Mouse (Mus musculus) embryo, embryonic 10 days (tissue): Measurements from ENCODE around the gene Bcl9.

Experiments
- DNase-seq: peaks from one replicate; pipeline ENCODE4 v3.0.0-alpha.2; 2015; ENCODE audit warnings: low spot score

The Bcl9 gene

GRCm38 (mm10) chr3:97231857-97232256 is 65.9 kb downstream of the Bcl9 start:
- DNase-seq, result no peak

- DNase-seq, result no peak
These were observed 66.9 kb downstream of the Bcl9 start for GRCm38 (mm10) chr3:97230631-97231404.

GRCm38 (mm10) chr3:97228457-97228856 is 69.3 kb downstream of the Bcl9 start:
- DNase-seq, result no peak

DNA sequence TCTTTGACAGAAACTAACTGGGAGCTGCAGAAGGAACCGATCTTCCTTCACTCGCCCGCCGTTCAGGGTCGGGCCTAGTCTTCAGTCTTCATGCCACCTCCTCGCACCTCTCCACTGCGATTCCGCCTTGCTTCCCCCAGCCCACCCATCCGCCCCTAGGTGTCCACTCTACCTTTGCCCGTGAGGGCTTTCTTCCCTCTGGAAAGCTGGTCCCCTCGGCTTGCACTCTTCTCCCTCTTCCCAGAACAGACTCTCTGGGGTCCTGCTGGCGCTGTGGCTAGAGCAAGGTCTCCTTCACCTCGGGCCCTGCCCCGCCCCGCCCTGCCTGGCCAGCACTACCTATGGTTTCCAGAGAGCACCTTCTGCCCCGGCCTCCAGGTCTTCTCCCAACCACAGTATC is 69.7 kb downstream of the Bcl9 start:
- DNase-seq, result no peak

DNA sequence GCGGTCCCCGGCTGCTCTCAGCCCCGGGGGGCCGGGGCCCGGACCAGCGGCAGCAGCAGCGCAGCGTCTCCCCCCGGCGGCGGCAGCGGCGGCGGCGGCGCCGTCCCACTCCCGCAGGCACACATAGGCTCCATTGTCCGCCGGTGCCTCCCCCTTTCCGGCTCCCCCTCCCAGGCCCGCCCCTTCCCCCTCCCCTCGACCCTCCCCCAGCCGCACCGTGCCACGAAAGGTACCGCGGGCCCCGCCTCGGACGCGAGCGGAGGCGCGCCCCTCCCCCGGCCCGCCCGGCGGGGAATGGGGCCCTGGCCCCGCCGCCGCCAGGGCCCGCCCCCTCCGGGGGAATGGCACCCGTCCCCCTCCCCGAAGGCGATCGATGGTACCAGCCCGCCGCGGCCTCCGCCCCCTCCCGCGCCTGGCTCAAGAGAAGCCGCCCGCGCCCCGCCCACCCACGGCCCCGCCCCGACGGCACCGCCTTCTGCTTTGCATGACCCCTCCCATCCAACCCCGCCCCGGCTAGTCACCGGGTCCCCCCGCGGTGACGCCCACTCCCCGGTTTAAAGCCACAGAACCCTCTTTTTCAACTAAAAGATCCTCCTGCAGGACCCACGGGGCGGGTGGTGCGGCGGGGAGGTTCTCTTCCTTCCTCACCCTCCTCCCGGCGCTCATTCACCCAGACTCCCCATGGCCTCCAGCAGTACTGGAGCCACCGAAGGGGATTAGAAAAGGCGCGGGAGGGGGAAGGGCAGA is 70.3 kb downstream of the Bcl9 start:
- DNase-seq, result peak; percentile 91

DNA sequence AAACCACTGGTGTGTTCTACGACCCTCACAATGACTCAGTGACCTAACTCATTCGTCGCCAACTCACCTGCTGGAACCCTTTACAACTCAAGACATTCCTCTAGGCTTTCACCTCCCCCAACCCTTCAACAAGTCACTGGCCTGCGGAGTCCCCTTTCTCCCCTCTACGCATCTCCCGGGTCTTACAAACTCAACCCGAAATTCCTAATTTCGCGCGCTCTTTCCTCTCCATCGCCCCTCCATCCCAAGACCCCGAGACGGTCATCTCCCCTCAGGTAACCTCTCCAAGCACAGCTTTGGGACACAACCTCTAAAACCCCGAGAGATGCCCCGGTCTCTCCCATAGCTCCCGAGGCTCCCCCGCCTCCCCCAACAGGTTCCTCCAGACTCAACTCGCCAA is 71.0 kb downstream of the Bcl9 start:
- peak; percentile 43 for DNase-seq

DNA sequence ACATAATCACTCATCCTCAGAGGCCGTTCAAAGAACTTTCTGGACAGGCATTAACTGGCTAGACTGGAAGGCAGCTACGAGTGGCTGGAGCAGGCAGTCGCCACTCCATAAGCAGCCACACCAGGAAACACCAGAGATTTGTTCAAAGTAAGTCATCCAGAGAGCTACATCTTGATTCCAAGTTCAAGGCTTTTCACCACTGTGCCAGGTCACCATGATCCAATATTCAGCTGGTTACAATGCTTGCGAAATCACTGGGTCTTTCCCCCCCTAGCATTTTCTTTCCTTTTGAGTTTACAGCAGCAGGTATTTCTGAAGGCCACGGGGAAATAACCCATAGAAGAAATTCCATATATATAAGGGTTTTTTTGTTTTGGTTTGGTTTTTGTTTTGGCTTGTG is 72.5 kb downstream of the Bcl9 start:
- DNase-seq, result no peak

GRCm38 (mm10) chr3:97223261-97223660 is 74.5 kb downstream of the Bcl9 start:
- DNase-seq, result no peak

- DNase-seq, result no peak
These were observed 82.2 kb downstream of the Bcl9 start for GRCm38 (mm10) chr3:97215526-97215925.

GRCm38 (mm10) chr3:97214439-97214838 is 83.3 kb downstream of the Bcl9 start:
- DNase-seq, result no peak

- no peak for DNase-seq
These were observed 83.8 kb downstream of the Bcl9 start for GRCm38 (mm10) chr3:97213871-97214270.

DNA sequence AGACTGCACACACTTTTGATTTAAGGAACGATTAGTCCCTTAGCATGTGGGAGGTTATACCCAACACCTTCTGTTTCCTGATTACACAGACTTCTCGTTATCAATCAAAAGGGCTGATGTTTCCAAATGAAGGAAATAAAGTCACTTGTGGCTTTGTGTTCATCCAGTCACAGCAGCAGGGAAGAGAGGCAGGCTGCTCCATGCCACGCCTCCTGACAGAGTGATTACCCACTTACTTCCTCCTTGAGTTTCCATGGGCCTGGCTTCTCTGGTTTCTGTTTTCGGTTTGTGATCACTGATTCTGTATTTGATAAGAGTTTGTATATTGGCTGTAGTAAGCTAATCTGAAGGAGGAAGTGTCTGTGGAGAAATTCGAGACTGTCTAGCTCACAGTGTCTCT is 86.5 kb downstream of the Bcl9 start:
- DNase-seq, result no peak

GRCm38 (mm10) chr3:97209351-97209750 is 88.4 kb downstream of the Bcl9 start:
- no peak for DNase-seq

DNA sequence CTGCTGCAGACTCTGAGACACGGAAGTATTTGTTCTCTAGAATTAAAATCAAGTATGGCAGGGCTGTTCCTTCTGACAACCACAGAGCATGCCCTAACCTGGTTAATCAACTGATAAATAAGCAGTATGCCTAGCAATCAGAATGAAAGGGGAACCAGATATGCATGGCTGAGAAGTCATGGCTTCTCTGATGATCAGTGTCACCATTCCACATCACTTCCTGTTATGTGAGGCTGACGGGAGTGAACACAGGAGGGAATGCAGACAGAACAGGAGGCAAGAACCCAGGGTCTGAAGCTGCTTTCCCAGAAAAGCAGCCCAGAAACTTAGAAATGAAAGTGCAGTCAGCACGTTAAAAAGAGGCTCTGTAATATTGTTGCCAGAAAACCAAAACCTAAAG is 91.2 kb downstream of the Bcl9 start:
- DNase-seq, result no peak

DNA sequence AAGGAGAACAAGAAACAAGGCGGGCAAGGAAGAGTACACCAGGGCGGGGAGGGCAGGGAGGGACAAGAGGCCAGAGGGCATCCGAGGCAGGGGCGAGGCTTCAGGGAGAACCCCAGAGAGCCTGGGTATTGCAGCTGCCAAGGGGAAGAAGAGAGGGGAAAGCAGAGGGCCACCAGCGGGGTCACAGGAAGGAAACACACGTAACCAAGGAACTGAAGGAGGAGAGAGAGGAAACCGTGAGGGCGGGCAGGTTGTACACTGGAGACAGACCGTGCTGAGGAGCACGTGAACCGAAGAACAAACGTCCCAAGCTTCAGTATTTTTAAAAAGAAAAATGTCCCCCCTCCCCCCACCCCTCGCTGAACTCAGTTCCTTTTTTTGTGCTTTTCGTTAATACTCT is 93.8 kb downstream of the Bcl9 start:
- no peak for DNase-seq

GRCm38 (mm10) chr3:97201943-97202342 is 95.8 kb downstream of the Bcl9 start:
- DNase-seq, result peak; percentile 81

DNA sequence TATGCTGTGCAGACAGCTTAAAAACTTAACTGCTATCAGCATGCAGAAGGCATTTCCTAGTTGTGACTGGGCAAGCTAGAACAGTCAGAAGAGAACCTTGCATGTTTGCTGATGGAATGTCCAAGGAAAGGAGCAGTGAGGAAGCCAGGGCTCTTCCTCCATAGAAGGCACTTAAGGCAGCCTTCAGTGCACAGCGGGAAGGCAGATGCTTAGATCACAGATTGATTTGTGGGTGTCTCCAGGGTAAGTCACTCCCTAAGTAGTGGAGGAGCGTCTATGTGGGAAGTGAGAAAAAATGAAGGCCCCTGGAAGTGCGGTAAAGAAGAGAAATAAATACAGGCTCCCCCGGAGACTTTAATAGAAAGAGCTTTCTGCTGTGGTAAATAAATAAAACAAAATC is 98.5 kb downstream of the Bcl9 start:
- no peak for DNase-seq

DNA sequence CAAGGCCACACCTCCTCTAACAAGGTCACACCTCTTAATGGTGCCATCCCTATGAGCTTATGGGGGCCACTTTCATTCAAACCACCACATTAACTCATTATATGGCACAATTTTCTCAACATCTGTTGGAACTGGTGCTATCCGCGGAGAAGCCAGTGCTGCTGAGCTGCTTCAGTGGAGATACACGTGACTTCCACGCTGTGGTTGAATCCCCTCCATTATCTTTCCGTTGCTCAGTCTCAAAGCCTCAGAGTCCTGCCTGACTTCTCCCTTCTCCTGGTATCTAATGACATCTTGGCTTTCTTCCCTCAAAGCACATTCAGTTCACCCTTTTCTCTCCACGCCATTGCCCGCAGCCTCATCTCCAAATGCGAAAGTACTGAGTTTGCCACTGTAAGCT is 101.1 kb downstream of the Bcl9 start:
- no peak for DNase-seq

GRCm38 (mm10) chr3:97185098-97185860 is 112.4 kb downstream of the Bcl9 start:
- DNase-seq, result peak; percentile 85

DNA sequence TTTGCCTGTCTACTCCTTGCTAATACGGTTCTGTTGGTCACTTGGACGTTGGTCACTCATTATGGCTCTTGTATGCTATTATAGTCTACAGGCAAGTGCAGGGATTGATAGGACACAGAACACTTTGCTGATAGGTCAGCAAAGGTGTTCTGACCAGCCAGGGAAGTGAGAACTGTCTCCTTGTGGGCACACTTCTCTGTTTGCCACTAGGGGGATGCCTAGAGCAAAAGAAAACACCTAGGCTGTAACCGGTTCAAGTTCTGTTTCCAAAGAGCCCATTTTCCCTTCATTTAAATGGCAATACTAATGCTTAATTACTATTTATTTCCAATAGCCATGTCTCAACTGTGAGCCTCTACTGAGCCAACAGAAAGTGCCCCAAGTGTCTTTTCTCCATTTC is 113.9 kb downstream of the Bcl9 start:
- peak; percentile 17 for DNase-seq

DNA sequence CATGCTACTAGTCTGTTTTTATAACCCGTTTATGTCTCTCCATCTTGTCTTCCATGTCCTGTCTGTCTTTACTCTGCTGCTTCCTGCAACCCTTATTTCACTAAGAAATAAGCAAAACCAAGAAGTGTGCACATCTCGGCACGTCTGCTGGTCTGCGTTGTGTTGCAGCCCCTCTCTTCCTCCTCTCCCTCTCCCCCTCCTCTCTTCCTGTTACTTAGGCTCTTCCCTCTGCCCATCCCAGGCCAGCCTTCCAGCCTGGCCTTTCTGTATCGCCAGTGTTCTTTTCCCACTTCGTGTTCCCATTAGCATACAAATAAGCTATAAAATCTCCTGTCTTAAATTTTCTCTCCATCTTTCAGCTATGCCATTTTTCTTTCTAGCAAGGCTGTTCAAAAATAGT is 117.2 kb downstream of the Bcl9 start:
- DNase-seq, result no peak

DNA sequence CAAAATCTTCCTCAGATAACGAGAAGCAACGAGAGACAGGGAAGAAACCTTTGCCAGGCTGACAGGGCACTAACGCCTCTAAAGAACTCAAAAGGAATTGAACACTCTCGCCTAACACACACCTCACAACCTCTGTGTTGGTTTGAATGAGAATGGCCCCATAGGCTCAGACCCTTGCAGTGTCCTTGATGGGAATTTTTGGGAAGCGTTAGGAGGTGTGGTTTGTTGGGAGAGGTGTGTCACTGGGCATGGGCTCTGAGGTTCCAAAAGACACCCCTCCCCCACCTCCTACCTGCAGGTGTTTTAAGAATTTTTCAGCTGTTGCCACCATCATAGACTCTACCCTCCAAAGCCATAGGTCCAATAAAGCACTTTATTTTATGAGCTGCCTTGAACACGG is 118.8 kb downstream of the Bcl9 start:
- no peak for DNase-seq

DNA sequence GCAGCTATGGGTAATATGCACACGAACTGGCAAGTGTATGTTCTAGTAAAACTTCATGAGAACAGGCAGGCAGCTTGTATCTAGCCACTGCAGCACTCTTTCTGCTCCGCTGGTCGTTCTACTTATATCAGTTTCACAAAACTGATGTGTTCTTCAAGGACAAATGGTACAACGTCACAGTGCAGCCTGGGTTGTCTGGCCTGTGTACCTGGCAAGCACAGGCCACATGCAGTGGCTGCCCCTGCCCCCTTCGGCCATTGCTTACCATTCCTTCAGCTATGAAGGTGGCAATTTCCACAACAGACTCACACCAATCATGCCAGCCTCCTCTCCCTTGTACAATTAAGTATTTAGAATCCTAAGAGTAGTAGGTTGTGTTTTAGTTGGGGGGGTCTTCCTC is 125.1 kb downstream of the Bcl9 start:
- no peak for DNase-seq
